Mouse (Mus musculus): ENCODE measurements around the gene Gm37240. TPM values are rescaled to one million over a fixed set of nuclear protein-coding genes. Genes with fewer than 3 reads are reported as not detected.

The Gm37240 gene
- total and polyA plus RNA-seq, 2 experiments from 2014 or later: 0.43 to 1.9 TPM

- 53% methylated on average over 10 of the region's 10 CpGs for WGBS
Observed at GRCm38 (mm10) chr3:84467419-84468110, 1419.8 kb downstream of the Gm37240 start.

DNA sequence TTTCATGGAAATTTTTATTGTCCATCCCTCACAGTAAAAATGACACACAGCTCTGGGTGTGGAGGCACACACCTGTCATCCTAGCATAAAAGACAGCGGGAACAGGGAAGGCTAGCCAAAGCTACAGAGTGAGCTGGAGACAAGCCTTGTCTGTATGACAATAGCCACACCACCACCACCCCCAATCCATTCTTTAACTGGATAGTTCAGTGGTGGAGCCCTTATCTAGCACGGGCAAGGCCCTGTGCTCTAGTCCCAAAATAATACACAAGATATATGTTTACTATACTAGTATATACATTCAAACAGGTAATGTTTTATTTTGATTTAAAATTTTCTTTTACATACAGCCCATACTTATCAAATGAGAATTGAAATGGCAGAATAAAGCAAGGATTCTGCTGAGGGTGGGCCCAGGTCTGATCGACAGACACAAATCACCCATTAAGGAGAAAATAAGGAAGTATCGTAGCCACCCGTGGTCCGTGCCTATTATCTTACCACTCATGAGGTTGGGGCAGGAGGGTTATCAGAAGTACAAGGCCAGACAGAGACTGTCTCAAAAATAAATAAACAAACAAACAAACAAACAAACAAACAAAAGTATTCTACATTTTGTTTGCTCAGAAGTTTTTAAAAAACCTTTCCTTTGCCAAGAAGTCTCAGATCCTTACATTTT, 1421.4 kb downstream of the Gm37240 start:
- H3K9me3 ChIP-seq (ENCODE audit: low read length): no peaks in the 10 kb centered on the region

More at GRCm38 (mm10) chr3:84467419-84468110, 1419.8 kb downstream of the Gm37240 start:
- TF ChIP-seq CTCF (IDR thresholded peaks at IDR 0.05): no peak
- Histone ChIP-seq H3K9me3 (ENCODE audit: low read length) (no peaks in the 10 kb centered on the region), H3K27me3 (ENCODE audit: insufficient read depth, low read length) (no peaks in the 10 kb centered on the region), H3K9ac (replicated peaks; ENCODE audit: low read length, poor library complexity, severe bottlenecking) (no peak overlapping the region), H3K36me3 (ENCODE audit: insufficient read depth, low read length) (no peaks in the 10 kb centered on the region), H3K4me3 (ENCODE audit: low read depth, low read length) (no peak overlapping the region), H3K4me1 (ENCODE audit: insufficient read depth, low read length) (0 out of 2 replicates have a peak, but pooled peaks cover under 1% of the 10 kb centered on the region), H3K27ac (ENCODE audit: low read depth, low read length) (no peak overlapping the region), H3K4me2 (ENCODE audit: low read depth, low read length, poor library complexity, severe bottlenecking) (no peak overlapping the region)
- no peak for DNase-seq (ENCODE audit: low spot score)
- no peak for ATAC-seq (ENCODE audit: low FRiP score)

GRCm38 (mm10) chr3:84461687-84462086, 1425.6 kb downstream of the Gm37240 start:
- Histone ChIP-seq H3K4me1 (ENCODE audit: insufficient read depth, low read length) (no peaks in the 10 kb centered on the region), H3K27me3 (ENCODE audit: insufficient read depth, low read length) (no peaks in the 10 kb centered on the region), H3K9ac (replicated peaks; ENCODE audit: low read length, poor library complexity, severe bottlenecking) (no peak overlapping the region), H3K4me2 (ENCODE audit: low read depth, low read length, poor library complexity, severe bottlenecking) (no peak overlapping the region), H3K9me3 (ENCODE audit: low read length) (no peaks in the 10 kb centered on the region), H3K36me3 (ENCODE audit: insufficient read depth, low read length) (no peaks in the 10 kb centered on the region), H3K4me3 (ENCODE audit: low read depth, low read length) (no peak overlapping the region), H3K27ac (ENCODE audit: low read depth, low read length) (no peak overlapping the region)
- WGBS: 43% methylated on average over 4 of the region's 4 CpGs
- ATAC-seq (ENCODE audit: low FRiP score) (no peak), DNase-seq (ENCODE audit: low spot score) (no peak)
- no peak for TF ChIP-seq CTCF (IDR thresholded peaks at IDR 0.05)

More for the DNA sequence above, 1421.4 kb downstream of the Gm37240 start:
- WGBS: 80% methylated on average over 6 of the region's 6 CpGs
- no peak overlapping the region for H3K4me2 ChIP-seq (ENCODE audit: low read depth, low read length, poor library complexity, severe bottlenecking)
- H3K27ac ChIP-seq (ENCODE audit: low read depth, low read length): no peak overlapping the region
- DNase-seq (ENCODE audit: low spot score): no peak
- no peaks in the 10 kb centered on the region for H3K36me3 ChIP-seq (ENCODE audit: insufficient read depth, low read length)
- no peaks in the 10 kb centered on the region for H3K27me3 ChIP-seq (ENCODE audit: insufficient read depth, low read length)
- no peak for TF ChIP-seq CTCF (IDR thresholded peaks at IDR 0.05)
- H3K9ac ChIP-seq (replicated peaks; ENCODE audit: low read length, poor library complexity, severe bottlenecking): no peak overlapping the region
- no peaks in the 10 kb centered on the region for H3K4me1 ChIP-seq (ENCODE audit: insufficient read depth, low read length)
- no peak overlapping the region for H3K4me3 ChIP-seq (ENCODE audit: low read depth, low read length)
- no peak for ATAC-seq (ENCODE audit: low FRiP score)

- no peaks in the 10 kb centered on the region for H3K9me3 ChIP-seq (ENCODE audit: low read length)
- no peak overlapping the region for H3K4me3 ChIP-seq (ENCODE audit: low read depth, low read length)
- ATAC-seq (ENCODE audit: low FRiP score) (no peak), DNase-seq (ENCODE audit: low spot score) (no peak)
- H3K27ac ChIP-seq (ENCODE audit: low read depth, low read length): no peak overlapping the region
- H3K4me1 ChIP-seq (ENCODE audit: insufficient read depth, low read length): no peaks in the 10 kb centered on the region
- no peak overlapping the region for H3K9ac ChIP-seq (replicated peaks; ENCODE audit: low read length, poor library complexity, severe bottlenecking)
- H3K36me3 ChIP-seq (ENCODE audit: insufficient read depth, low read length): no peaks in the 10 kb centered on the region
- WGBS: 38% methylated on average over 12 of the region's 12 CpGs
- no peaks in the 10 kb centered on the region for H3K27me3 ChIP-seq (ENCODE audit: insufficient read depth, low read length)
- no peak for TF ChIP-seq CTCF (IDR thresholded peaks at IDR 0.05)
- no peak overlapping the region for H3K4me2 ChIP-seq (ENCODE audit: low read depth, low read length, poor library complexity, severe bottlenecking)
Observed at GRCm38 (mm10) chr3:84460952-84461351, 1426.4 kb downstream of the Gm37240 start.

DNA sequence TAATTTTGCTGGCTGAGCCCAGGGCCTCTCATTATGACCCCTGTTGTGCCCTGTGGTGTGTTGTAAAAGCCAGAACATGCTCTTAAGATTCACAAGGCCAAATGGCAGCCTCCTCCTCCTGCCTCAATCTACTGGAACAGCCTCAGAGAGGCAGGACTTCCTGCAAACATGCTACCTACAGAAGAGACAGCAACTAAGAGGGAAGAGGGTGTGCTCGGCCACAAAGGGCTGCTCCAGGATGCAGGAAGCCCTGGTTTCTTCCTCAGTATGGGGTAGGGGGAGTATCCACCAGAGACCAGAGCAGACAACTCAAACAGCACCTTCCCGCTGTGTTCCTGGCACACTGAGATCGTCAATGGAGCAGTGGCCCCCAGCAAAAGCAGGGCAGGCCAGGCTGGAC, 1426.8 kb downstream of the Gm37240 start:
- H3K4me2 ChIP-seq (ENCODE audit: low read depth, low read length, poor library complexity, severe bottlenecking): no peak overlapping the region
- H3K36me3 ChIP-seq (ENCODE audit: insufficient read depth, low read length): no peaks in the 10 kb centered on the region
- no peak for ATAC-seq (ENCODE audit: low FRiP score)
- no peak overlapping the region for H3K27ac ChIP-seq (ENCODE audit: low read depth, low read length)
- 43% methylated on average over 3 of the region's 3 CpGs for WGBS
- no peaks in the 10 kb centered on the region for H3K27me3 ChIP-seq (ENCODE audit: insufficient read depth, low read length)
- no peak for TF ChIP-seq CTCF (IDR thresholded peaks at IDR 0.05)
- no peak overlapping the region for H3K9ac ChIP-seq (replicated peaks; ENCODE audit: low read length, poor library complexity, severe bottlenecking)
- H3K4me1 ChIP-seq (ENCODE audit: insufficient read depth, low read length): no peaks in the 10 kb centered on the region
- no peak overlapping the region for H3K4me3 ChIP-seq (ENCODE audit: low read depth, low read length)
- H3K9me3 ChIP-seq (ENCODE audit: low read length): no peaks in the 10 kb centered on the region
- no peak for DNase-seq (ENCODE audit: low spot score)

GRCm38 (mm10) chr3:84455733-84456417, 1431.4 kb downstream of the Gm37240 start:
- H3K9ac ChIP-seq (replicated peaks; ENCODE audit: low read length, poor library complexity, severe bottlenecking): no peak overlapping the region
- DNase-seq (ENCODE audit: low spot score): no peak
- H3K4me2 ChIP-seq (ENCODE audit: low read depth, low read length, poor library complexity, severe bottlenecking): no peak overlapping the region
- no peaks in the 10 kb centered on the region for H3K27me3 ChIP-seq (ENCODE audit: insufficient read depth, low read length)
- H3K4me1 ChIP-seq (ENCODE audit: insufficient read depth, low read length): no peaks in the 10 kb centered on the region
- no peak for ATAC-seq (ENCODE audit: low FRiP score)
- no peak for TF ChIP-seq CTCF (IDR thresholded peaks at IDR 0.05)
- H3K4me3 ChIP-seq (ENCODE audit: low read depth, low read length): no peak overlapping the region
- H3K9me3 ChIP-seq (ENCODE audit: low read length): no peaks in the 10 kb centered on the region
- H3K27ac ChIP-seq (ENCODE audit: low read depth, low read length): no peak overlapping the region
- 69% methylated on average over 12 of the region's 12 CpGs for WGBS
- H3K36me3 ChIP-seq (ENCODE audit: insufficient read depth, low read length): no peaks in the 10 kb centered on the region

Measured in midbrain, postnatal 0 days (tissue).